Mouse (Mus musculus) adrenal gland, postnatal 0 days (tissue): ENCODE data around the gene Olfr462. TPM values are rescaled to one million over a fixed set of nuclear protein-coding genes. Genes with fewer than 3 reads are reported as not detected.

ENCODE experiments used
- polyA plus RNA-seq: library from polyadenylated mRNA; unstranded; fragments of >200 nt; fragmentation: Nextera tagmentation; extraction: Ambion mirVana; gene quantifications from 2 replicates; pipeline ENCODE4 v1.2.1, GENCODE M21; 2015

The Olfr462 gene
- polyA plus RNA-seq = not detected in 2 replicates

GRCm38 (mm10) chr11:87892168-87892567 lies at the start of gene Olfr462:
TSS of gene Olfr462 (minus strand) at chr11:87892268.

GRCm38 (mm10) chr11:87920966-87921365 lies 28.9 kb upstream of the Olfr462 start, which contains the start of gene Olfr464:
TSS of gene Olfr464 (minus strand) at chr11:87920967.

DNA sequence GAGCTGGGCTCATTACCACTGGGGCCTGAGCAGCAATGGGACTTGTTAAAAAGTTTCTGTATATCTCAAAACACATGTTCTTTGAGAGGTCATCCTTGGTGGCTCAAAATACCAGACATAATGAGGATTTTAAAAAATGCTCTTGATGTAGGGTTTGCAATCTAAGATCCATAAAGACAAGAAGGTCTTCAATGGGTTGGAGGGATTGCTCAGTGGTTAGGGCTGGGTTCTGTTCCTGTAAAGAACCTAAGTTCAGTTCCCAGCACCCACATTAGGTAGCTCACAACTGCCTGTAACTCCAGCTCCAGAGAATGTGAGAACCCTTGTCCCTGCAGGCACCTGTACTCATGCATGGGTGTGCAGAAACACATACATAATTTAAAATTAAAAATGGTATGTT lies 5.2 kb upstream of the Olfr462 start, which contains the start of gene Olfr463:
Gene Olfr463 (minus strand): TSS at position 101 of the 400 bp plus-strand sequence.

DNA sequence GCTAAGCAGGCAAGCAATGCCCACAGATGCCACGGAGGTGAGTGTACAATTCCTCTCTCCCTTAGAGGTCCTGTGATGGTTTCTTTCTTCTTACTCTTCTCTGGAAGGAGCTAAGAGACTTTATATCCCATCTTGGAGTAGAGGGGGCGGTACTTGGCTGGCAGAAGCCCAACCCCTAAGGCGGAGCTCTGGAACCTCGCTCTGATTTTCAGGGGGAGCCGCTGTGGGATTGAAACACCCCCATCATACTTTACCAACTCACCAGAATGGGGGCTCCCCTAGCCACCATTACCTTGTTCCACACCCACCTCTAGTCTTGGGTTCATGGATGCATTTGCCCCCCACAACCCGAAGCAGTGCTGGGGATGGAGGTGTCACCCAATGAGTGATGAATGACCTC lies 16.6 kb downstream of the Olfr462 start, which contains the start of gene Epx:
Gene Epx (minus strand): TSS at position 101 of the 400 bp plus-strand sequence.

DNA sequence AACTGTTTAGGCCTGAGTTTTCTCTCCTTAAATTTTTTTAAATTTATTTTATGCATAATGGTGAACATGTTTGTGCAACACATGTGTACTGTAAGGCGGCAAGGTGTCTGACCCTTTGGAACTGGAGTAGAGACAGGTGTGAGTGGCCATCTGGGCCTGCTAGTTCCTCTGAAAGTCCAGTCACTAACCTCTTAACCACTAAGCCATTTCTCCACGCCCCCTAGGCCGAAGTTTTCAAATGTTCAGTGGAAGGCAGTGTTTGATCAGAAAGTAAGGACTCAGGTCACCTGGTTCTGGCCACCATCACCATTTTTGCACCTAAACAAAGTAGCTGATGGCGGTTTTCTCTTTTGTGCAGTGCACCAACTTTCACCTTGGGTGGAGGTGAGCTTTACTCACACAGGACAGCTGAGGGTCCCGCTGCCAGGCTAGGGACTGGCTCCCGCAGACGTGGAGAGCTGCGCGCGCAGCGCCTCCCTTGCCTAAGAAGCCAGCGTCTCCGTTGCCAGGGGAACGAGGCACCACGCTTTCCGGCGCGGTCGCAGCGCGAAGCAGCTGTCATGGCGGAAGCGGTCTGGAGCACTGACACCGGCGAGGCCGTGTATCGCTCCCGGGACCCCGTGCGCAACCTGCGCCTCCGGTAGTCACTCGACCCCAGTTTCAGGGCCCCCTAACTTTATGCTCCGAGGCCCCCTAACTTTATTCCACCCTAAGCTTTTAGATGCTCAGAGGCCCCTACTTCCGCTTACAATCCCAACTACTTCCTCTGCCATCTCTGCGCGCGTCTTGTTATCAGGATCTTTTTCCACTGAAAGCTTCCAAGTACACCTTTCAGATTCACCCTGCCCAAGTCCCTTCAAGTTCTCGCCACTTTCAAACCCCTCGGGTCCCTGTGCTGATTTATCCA lies 39.1 kb downstream of the Olfr462 start, which contains the start of gene Mks1:
Gene Mks1 (plus strand): TSS at position 526 of the 907 bp plus-strand sequence.

Other genes with a start within 250 kb of the Olfr462 start
- gene Rnf43, start 229.5 kb downstream of the Olfr462 start, polyA plus RNA-seq = 1.1 and 1.7 TPM in 2 replicates
- 261 and 330 TPM in 2 replicates for gene Supt4a, start 154.7 kb downstream of the Olfr462 start, polyA plus RNA-seq
- 1.3 and 2.8 TPM in 2 replicates for gene Tspoap1, start 131.7 kb downstream of the Olfr462 start, polyA plus RNA-seq
- 9.7 and 15.2 TPM in 2 replicates for gene Mpo, start 98.7 kb downstream of the Olfr462 start, polyA plus RNA-seq
- not detected in 2 replicates for gene Lpo, start 64.0 kb downstream of the Olfr462 start, polyA plus RNA-seq
- gene Mks1, start 39.1 kb downstream of the Olfr462 start, polyA plus RNA-seq = 5.8 and 10.8 TPM in 2 replicates
- gene Epx, start 16.7 kb downstream of the Olfr462 start, polyA plus RNA-seq = not detected in 2 replicates
- not detected in 2 replicates for gene Olfr463, start 5.1 kb upstream of the Olfr462 start, polyA plus RNA-seq
- gene Olfr464, start 28.7 kb upstream of the Olfr462 start, polyA plus RNA-seq = not detected in 2 replicates
- gene Dynll2, start 95.3 kb upstream of the Olfr462 start, polyA plus RNA-seq = 24.7 and 29.8 TPM in 2 replicates
- gene Srsf1, start 155.1 kb upstream of the Olfr462 start, polyA plus RNA-seq = 107 and 152 TPM in 2 replicates
- 22.3 and 26.7 TPM in 2 replicates for gene Vezf1, start 176.0 kb upstream of the Olfr462 start, polyA plus RNA-seq
- 21.6 and 27.9 TPM in 2 replicates for gene Cuedc1, start 205.8 kb upstream of the Olfr462 start, polyA plus RNA-seq